Mouse (Mus musculus): ENCODE data around the gene Pttg1ip. TPM values are rescaled to one million over a fixed set of nuclear protein-coding genes. Genes with fewer than 3 reads are reported as not detected.

Gene Pttg1ip
- polyA plus RNA-seq, 1 experiment from 2014 or later: 79.6 TPM

DNA sequence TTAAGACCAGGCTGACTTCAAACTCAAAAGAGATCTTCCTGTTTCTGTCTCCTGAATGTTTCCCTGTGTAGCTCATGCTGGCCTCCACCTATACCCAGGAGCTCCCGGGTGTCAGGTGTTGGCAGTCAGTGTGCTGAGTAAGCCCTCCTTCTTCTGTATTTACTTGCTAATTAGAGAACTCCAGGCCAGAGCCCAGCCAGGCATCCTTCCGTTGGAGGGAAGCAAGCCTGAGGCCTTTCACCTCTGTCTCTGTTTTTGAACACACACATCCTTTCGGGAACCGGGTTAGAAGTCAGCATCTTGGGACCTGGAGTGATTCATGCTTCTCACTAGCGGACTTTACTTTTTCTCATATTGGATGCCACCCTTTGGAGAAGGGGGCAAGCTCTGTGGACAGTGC, 25.9 kb downstream of the Pttg1ip start:
- peak overlapping the region; percentile 71 for H3K4me3 ChIP-seq (replicated peaks)
- H3K4me2 ChIP-seq: peak overlapping the region; percentile 97
- H3K27ac ChIP-seq (replicated peaks): peak overlapping the region; percentile 94
- H3K4me1 ChIP-seq (replicated peaks): peaks cover 51% of the 10 kb centered on the region
- H3K9ac ChIP-seq: peak overlapping the region; percentile 77
- no peaks in the 10 kb centered on the region for H3K27me3 ChIP-seq
- no peak for ATAC-seq (ENCODE audit: insufficient read depth)
- H3K9me3 ChIP-seq (replicated peaks): no peaks in the 10 kb centered on the region
- H3K36me3 ChIP-seq (replicated peaks): peaks cover 42% of the 10 kb centered on the region
- WGBS (ENCODE audit: insufficient replicate concordance): 56% methylated on average over 5 of the region's 5 CpGs

DNA sequence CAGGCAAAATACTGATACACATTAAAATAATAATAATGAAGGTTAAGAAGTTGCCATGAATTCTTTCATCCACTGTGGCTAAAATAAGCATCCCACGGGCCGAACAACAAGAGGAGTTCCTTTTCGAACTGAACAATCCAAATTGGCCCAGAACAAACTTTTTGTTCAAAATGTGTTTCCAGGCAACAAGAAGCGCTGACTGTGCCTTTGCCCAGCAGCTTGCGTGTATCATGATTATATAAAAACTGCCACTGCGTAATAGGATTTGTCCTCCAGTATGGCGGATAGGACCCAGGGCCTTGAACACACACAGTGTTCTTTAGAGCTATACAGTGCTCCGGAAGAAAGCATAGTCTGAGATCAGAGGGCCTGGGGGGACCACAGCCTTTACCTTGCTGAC, 27.1 kb downstream of the Pttg1ip start:
- Histone ChIP-seq H3K27ac (replicated peaks) (no peak overlapping the region), H3K36me3 (replicated peaks) (peaks cover 53% of the 10 kb centered on the region), H3K4me1 (replicated peaks) (peaks cover 57% of the 10 kb centered on the region), H3K9ac (no peak overlapping the region), H3K9me3 (replicated peaks) (no peaks in the 10 kb centered on the region), H3K4me2 (no peak overlapping the region; the same call in 1 of the 2 replicates), H3K4me3 (replicated peaks) (no peak overlapping the region), H3K27me3 (no peaks in the 10 kb centered on the region)
- ATAC-seq (ENCODE audit: insufficient read depth): no peak
- WGBS (ENCODE audit: insufficient replicate concordance): 89% methylated on average over 8 of the region's 8 CpGs

DNA sequence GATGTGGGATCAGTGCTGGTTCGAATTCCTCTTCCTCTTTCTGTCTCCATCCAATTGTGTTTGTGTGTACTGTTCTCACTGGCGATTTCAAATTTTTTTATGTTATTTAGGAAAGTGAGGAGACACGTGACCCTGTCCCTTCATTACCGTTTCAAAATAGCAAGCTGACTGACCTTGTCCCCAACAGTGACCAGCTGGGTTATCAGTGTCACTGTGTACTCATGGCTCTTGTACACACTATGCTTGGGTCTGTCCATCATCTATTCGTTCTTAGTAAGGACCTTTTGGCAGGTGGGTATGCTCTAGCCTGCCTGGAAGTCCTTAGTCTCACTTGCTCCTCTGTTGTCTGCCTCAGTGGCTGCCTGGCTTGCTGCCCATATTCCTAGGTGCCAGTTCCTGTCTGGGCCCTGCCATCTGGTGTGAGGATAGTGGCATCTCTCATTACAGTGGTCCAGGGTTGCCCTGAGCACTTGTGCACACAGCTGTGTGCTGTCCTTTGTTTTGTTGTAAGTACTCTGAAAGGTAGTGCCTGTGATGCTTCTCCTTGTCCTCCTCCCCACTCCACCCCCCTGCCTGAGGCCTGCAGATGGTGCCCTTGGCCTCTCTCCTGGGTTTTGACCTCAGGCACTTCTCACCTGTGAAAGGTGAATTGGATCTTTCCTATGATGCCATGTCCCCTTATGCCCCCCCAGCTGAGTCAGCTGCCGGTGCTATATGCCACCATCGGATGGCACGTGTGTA, 28.9 kb downstream of the Pttg1ip start:
- Histone ChIP-seq H3K27ac (replicated peaks) (peak overlapping the region; percentile 48; the same call in 1 of the 2 replicates), H3K27me3 (no peaks in the 10 kb centered on the region), H3K9me3 (replicated peaks) (no peaks in the 10 kb centered on the region), H3K4me2 (no peak overlapping the region), H3K36me3 (replicated peaks) (peaks cover 70% of the 10 kb centered on the region), H3K9ac (no peak overlapping the region), H3K4me1 (replicated peaks) (peaks cover 54% of the 10 kb centered on the region), H3K4me3 (replicated peaks) (no peak overlapping the region)
- 82% methylated on average over 8 of the region's 8 CpGs for WGBS (ENCODE audit: insufficient replicate concordance)
- ATAC-seq (ENCODE audit: insufficient read depth): no peak

DNA sequence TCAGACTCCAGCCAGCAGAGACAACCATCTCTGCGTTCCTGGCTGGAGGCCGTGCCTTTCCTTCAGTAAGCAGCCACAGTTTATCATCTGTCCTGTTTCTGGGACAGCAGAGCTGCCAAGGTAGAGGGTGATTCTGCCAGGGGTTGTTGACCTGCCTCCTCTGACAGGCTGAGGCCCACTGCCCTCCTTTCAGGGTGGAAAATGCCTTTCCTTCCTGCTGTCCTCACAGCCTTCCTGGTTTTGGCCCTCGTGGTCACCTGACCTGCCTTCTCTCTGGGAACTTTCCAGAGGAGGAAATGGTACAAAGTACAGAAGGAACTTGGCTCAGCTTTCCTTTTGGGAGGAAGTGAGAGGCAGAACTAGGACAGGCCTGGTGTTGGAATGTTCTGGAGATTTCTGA, 31.9 kb downstream of the Pttg1ip start:
- Histone ChIP-seq H3K27ac (replicated peaks) (peak overlapping the region; percentile 66), H3K4me2 (no peak overlapping the region), H3K4me1 (replicated peaks) (peaks cover 40% of the 10 kb centered on the region), H3K4me3 (replicated peaks) (no peak overlapping the region), H3K27me3 (no peaks in the 10 kb centered on the region), H3K9me3 (replicated peaks) (no peaks in the 10 kb centered on the region), H3K9ac (no peak overlapping the region), H3K36me3 (replicated peaks) (peaks cover 89% of the 10 kb centered on the region)
- ATAC-seq (ENCODE audit: insufficient read depth): no peak
- 50% methylated on average over 3 of the region's 3 CpGs for WGBS (ENCODE audit: insufficient replicate concordance)

DNA sequence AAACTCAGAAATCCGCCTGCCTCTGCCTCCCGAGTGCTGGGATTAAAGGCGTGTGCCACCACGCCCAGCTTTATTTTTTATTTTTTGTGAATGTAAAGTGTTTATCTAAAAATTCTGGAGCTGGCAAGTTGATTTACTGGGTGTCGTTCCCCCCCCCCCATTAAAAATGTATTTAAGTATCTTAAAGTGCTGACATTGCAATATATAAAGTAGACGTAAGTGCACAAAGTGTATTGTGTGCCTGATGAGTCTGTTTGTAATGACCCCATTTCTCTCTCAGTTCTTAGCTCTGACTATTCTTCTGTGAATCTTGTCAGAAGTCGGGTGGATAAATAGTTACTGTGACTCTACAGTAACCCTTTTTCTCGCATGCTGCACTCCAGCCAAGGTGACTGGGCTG, 34.1 kb downstream of the Pttg1ip start:
- Histone ChIP-seq H3K9ac (no peak overlapping the region), H3K4me3 (replicated peaks) (no peak overlapping the region), H3K27me3 (no peaks in the 10 kb centered on the region), H3K4me2 (no peak overlapping the region), H3K36me3 (replicated peaks) (peaks cover 75% of the 10 kb centered on the region), H3K4me1 (replicated peaks) (peaks cover 27% of the 10 kb centered on the region), H3K27ac (replicated peaks) (no peak overlapping the region), H3K9me3 (replicated peaks) (no peaks in the 10 kb centered on the region)
- 73% methylated on average over 8 of the region's 8 CpGs for WGBS (ENCODE audit: insufficient replicate concordance)
- no peak for ATAC-seq (ENCODE audit: insufficient read depth)

DNA sequence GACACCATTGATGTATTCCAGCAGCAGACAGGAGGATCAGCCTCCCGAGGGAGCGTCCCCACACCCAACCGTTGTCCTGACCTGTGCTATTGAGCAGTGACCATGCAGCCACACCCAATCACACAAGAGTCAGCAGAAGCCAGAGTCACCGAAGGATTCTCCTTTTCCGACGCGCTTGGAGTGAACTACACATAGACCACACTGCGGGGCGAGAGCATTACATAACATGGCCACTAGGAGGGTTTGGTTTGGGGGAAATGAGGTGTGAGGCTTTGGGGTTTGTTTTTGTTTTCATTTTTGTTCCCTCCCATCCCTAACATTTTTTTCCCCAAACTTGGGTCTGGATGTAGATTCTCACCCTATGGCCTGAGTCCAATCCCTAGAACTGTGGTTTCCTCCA, 34.6 kb downstream of the Pttg1ip start:
- Histone ChIP-seq H3K27ac (replicated peaks) (peak overlapping the region; percentile 65), H3K4me3 (replicated peaks) (no peak overlapping the region), H3K4me2 (no peak overlapping the region), H3K9ac (no peak overlapping the region), H3K27me3 (no peaks in the 10 kb centered on the region), H3K4me1 (replicated peaks) (peaks cover 24% of the 10 kb centered on the region), H3K9me3 (replicated peaks) (no peaks in the 10 kb centered on the region), H3K36me3 (replicated peaks) (peaks cover 70% of the 10 kb centered on the region)
- no peak for ATAC-seq (ENCODE audit: insufficient read depth)
- WGBS (ENCODE audit: insufficient replicate concordance): 85% methylated on average over 9 of the region's 9 CpGs

DNA sequence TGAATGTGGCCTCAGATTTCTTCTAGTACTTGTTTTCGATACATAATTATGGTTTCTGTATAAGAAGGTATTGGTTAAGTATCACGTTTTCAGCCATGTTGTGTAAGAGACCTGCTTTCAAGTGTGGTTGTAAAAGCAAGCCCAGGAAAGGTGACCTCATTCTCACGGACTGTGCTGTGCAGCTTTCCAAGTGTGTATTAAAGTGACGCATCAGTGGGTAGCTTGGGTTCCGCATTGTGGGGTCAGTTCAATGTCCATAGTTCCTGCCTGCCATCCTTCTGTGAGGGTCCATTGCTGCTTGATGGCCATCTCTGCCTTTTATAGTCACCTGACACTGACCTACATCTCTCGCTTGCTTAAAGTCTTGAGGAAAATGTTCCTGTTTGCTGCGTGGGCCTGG, 35.4 kb downstream of the Pttg1ip start:
- Histone ChIP-seq H3K4me1 (replicated peaks) (peaks cover 32% of the 10 kb centered on the region), H3K36me3 (replicated peaks) (peaks cover 62% of the 10 kb centered on the region), H3K9me3 (replicated peaks) (no peaks in the 10 kb centered on the region), H3K4me3 (replicated peaks) (no peak overlapping the region), H3K27me3 (no peaks in the 10 kb centered on the region), H3K9ac (no peak overlapping the region), H3K4me2 (no peak overlapping the region), H3K27ac (replicated peaks) (peak overlapping the region; percentile 39; the same call in 1 of the 2 replicates)
- ATAC-seq (ENCODE audit: insufficient read depth): peak; percentile 41; the same call in 1 of the 2 replicates
- 78% methylated on average over 7 of the region's 7 CpGs for WGBS (ENCODE audit: insufficient replicate concordance)

DNA sequence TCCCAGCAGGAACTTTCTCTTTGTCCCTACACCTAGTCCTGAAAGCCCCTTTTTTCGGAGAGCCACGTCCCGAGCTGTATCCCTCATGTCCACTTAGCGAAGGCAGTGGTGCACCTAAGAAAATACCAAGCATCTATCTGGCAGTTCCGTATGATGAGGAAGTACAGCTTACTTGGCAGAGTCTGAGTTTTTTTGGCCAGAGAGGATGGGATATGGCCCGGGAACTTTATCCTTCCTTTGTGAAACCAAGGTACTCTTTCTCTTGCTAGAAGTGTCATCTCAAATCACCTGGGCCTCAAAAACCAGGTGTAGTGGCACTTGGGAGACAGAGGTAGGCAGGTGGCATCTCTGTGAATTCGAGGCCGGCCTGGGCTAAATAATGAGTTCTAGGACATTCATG, 40.0 kb downstream of the Pttg1ip start:
- Histone ChIP-seq H3K27ac (replicated peaks) (peak overlapping the region; percentile 96), H3K9me3 (replicated peaks) (no peaks in the 10 kb centered on the region), H3K27me3 (no peaks in the 10 kb centered on the region), H3K9ac (peak overlapping the region; percentile 98), H3K4me2 (peak overlapping the region; percentile 88), H3K4me1 (replicated peaks) (peaks cover 57% of the 10 kb centered on the region), H3K4me3 (replicated peaks) (peak overlapping the region; percentile 95), H3K36me3 (replicated peaks) (peaks cover 31% of the 10 kb centered on the region)
- 0 out of 2 replicates have a peak, but pooled peaks have one; percentile 0 for ATAC-seq (ENCODE audit: insufficient read depth)
- WGBS (ENCODE audit: insufficient replicate concordance): 63% methylated on average over 8 of the region's 8 CpGs

DNA sequence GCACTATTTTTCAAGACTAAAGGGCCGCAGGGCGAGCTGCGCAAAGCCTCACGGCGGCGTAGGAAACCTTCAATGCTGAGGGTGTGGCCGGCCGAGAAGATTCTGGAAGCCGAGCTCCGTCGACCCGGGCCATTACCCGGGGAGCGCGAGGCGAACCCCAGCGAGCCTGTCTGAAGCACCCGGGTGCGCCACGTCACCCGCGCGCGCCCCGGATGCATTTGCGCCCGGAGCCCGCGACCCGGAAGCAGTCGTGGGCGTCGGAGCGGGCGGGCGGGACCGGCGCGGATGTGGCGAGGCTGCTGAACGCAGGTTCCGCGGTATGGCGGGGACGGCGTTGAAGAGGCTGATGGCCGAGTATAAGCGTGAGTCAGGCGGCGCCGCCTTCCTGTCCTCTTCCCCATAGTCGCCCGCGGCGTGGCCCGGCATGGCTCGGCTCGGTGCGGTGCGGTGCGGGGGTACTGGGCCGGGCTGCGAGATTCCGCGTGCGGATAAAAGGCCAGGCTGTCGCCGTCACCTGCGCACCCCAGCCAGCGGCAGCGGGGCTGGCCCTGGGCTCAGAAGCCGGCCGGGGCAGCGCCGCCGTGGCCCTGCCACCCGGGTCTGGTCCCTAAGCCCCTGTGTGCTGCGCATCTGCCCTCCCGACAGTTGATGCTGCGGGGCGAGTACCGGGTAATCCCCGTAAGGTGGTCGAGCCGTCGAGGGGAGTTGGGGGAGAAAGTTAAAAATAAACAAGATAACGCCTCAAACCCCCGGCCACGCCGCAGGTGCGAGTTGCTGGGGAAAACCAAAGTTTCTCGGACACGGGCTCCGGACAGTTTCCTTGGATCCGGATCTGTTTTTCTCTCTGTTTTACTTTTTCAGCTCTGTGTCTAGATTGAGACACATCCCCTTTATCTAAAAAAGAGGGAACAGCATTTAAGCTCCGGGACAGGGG, 40.8 kb downstream of the Pttg1ip start, which contains the start of gene Ube2g2:
Ube2g2 (plus strand) TSS at position 221 of the 934 bp plus-strand sequence.
- WGBS (ENCODE audit: insufficient replicate concordance): under 1% methylated on average over 95 of the region's 96 CpGs
- peak within 1 kb of the TSS; percentile 88 for H3K4me2 ChIP-seq
- H3K4me1 ChIP-seq (replicated peaks): peaks cover 61% of the 10 kb centered on the region
- peak within 1 kb of the TSS; percentile 95 for H3K4me3 ChIP-seq (replicated peaks)
- peak within 1 kb of the TSS; percentile 98 for H3K9ac ChIP-seq
- peak; percentile 91 for ATAC-seq (ENCODE audit: insufficient read depth)
- peaks cover 24% of the 10 kb centered on the region for H3K36me3 ChIP-seq (replicated peaks)
- peak within 1 kb of the TSS; percentile 96 for H3K27ac ChIP-seq (replicated peaks)
- H3K27me3 ChIP-seq: no peaks in the 10 kb centered on the region
- H3K9me3 ChIP-seq (replicated peaks): no peaks in the 10 kb centered on the region

DNA sequence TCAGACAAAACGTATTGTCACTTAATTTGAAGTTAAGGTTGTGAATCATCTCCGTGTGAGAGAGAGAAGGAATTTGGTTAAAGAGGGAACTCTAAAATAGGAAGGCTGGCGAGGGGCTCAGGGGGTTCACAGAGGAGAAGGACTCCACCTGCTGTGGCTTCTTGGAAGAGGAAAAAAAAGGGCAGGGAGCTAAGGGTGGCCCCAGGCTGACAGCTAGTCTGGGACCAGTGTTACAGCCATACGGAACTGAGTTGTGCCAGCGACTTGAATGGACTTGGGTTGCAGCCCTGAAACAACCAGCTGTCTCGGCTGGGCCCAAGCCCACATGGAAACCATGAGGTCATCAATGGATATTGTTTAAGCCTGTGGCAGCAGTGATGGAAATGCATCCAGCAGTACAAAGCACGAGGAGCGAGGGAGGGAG, 41.6 kb downstream of the Pttg1ip start:
- 11% methylated on average over 8 of the region's 8 CpGs for WGBS (ENCODE audit: insufficient replicate concordance)
- peaks cover 60% of the 10 kb centered on the region for H3K4me1 ChIP-seq (replicated peaks)
- peaks cover 18% of the 10 kb centered on the region for H3K36me3 ChIP-seq (replicated peaks)
- H3K4me3 ChIP-seq (replicated peaks): peak overlapping the region; percentile 95
- peak overlapping the region; percentile 98 for H3K9ac ChIP-seq
- H3K4me2 ChIP-seq: peak overlapping the region; percentile 88
- H3K27me3 ChIP-seq: no peaks in the 10 kb centered on the region
- no peaks in the 10 kb centered on the region for H3K9me3 ChIP-seq (replicated peaks)
- peak overlapping the region; percentile 96 for H3K27ac ChIP-seq (replicated peaks)
- ATAC-seq (ENCODE audit: insufficient read depth): no peak
